8 mouse cellular contexts compared by ENCODE assay signal in the genomic region with DNA sequence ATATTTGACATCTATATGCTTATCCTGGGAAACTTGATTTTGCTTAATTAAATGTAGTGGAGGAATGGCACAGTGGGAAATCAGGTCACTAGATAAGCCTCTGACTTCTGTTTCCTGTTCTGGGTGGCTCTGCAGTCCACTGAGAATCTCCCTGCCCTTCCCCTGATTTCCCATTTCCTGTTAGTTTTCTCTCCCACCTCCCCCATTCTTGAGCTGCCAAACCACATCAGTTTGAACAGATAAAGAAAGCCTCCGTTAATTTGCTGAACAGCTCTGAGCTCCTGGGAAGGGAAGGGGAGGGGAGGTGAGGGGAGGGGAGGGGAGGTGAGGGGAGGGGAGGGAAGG. TPM values are rescaled to one million over a fixed set of nuclear protein-coding genes. Genes with fewer than 3 reads are reported as not detected.
DNase-seq lines count a peak whose midpoint lies in the region; TF ChIP-seq lines count a peak whose summit lies in the region.

No protein-coding gene starts in this region.

- no peak for TF ChIP-seq CTCF in kidney, adult 2 months (conservative IDR thresholded peaks at IDR 0.05; ENCODE audit: insufficient read depth, insufficient read length, low read depth, low read length)

- H3K27me3 ChIP-seq in kidney, adult 2 months (replicated peaks; ENCODE audit: control insufficient read depth, insufficient read depth, low read length), result no peaks in the 10 kb centered on the region
- no peaks in the 10 kb centered on the region for H3K27me3 ChIP-seq in heart, embryonic 10.5 days (ENCODE audit: insufficient read depth, poor library complexity, severe bottlenecking)

- no peak for TF ChIP-seq POLR2A in kidney, adult 2 months (IDR thresholded peaks at IDR 0.05; ENCODE audit: low read depth, low read length)

- WGBS in kidney, adult 2 months, result 22% methylated on average over 1 of the region's 1 CpGs
- 0% methylated on average over 1 of the region's 1 CpGs for WGBS in heart, embryonic 10.5 days

- peak; percentile 73 for DNase-seq in kidney, adult 2 months
- DNase-seq in kidney, adult 18-20 months, result no peak
- peak; percentile 64 for DNase-seq in heart, embryonic 10.5 days (ENCODE audit: low spot score)
- DNase-seq in kidney, postnatal 10 days, result peak; percentile 57
- peak; percentile 29 for DNase-seq in retina, postnatal 7 days (ENCODE audit: low read depth, low spot score)
- no peak for DNase-seq in cerebellum, adult 11-12 months
- DNase-seq in urinary bladder, postnatal 14 days (ENCODE audit: low spot score), result no peak
- no peak for DNase-seq in thymus, adult 18-20 months

- no peaks in the 10 kb centered on the region for H3K9me3 ChIP-seq in heart, embryonic 10.5 days

- peaks cover 11% of the 10 kb centered on the region for H3K36me3 ChIP-seq in kidney, adult 2 months (ENCODE audit: control insufficient read depth, insufficient read depth, low read length)
- H3K36me3 ChIP-seq in heart, embryonic 10.5 days, result peaks cover 44% of the 10 kb centered on the region

- peaks cover 22% of the 10 kb centered on the region for H3K4me1 ChIP-seq in kidney, adult 2 months (ENCODE audit: control insufficient read depth, insufficient read depth, low read length)
- H3K4me1 ChIP-seq in heart, embryonic 10.5 days, result peaks cover 51% of the 10 kb centered on the region

- no peak overlapping the region for H3K4me3 ChIP-seq in kidney, adult 2 months (ENCODE audit: insufficient read depth, low read depth, low read length)
- H3K4me3 ChIP-seq in heart, embryonic 10.5 days, result no peak overlapping the region

- H3K27ac ChIP-seq in kidney, adult 2 months (ENCODE audit: insufficient read depth, low read depth, low read length), result no peak overlapping the region
- no peak overlapping the region for H3K27ac ChIP-seq in heart, embryonic 10.5 days

RNA-seq across cellular contexts. Expression of gene Gnpnat1, which starts 51.8 kb away (rescaled TPM):
- 8.0 and 10.1 TPM in 2 replicates for polyA plus RNA-seq in kidney, adult 2 months (2012; rRNA removed)
- 34.9 and 54.4 TPM in 2 replicates for polyA plus RNA-seq in heart, embryonic 10.5 days (2016; fragmentation: Nextera tagmentation; extraction: Ambion mirVana)

Comparison
In these comparisons a context has a peak if more than half of its experiments do, and no peak if none do; other contexts are left out.
1. DNase-seq: peak in kidney, adult 2 months (single experiment), heart, embryonic 10.5 days (single experiment), kidney, postnatal 10 days (single experiment) and retina, postnatal 7 days (single experiment); none in kidney, adult 18-20 months (single experiment), cerebellum, adult 11-12 months (single experiment), urinary bladder, postnatal 14 days (single experiment) and thymus, adult 18-20 months (0 of 2).